Mouse (Mus musculus) midbrain, embryonic 11.5 days (tissue): ENCODE measurements around the gene Por. TPM values are rescaled to one million over a fixed set of nuclear protein-coding genes. Genes with fewer than 3 reads are reported as not detected.

Experiments used
- ATAC-seq: fragments of 200-750 bp; cut with Nextera tagmentation; 2 replicates; pipeline ENCODE4 v1.8.0; 2017; ENCODE audit warnings: moderate TSS enrichment, moderate library complexity; ENCODE audit not compliant: low FRiP score
- DNase-seq: peaks from one replicate; pipeline ENCODE4 v3.0.0; 2015; ENCODE audit warnings: low spot score; ENCODE audit errors: missing footprints
- H3K27ac ChIP-seq: fragments of 300-500 bp; sonication (generic); 2 replicates; pipeline ENCODE4 v1.5.1; 2014; ENCODE audit warnings: low read depth, low read length
- H3K27me3 ChIP-seq: fragments of 300-500 bp; sonication (generic); 2 replicates; pipeline ENCODE4 v1.6.1; 2014; ENCODE audit warnings: mild to moderate bottlenecking, low read length, moderate library complexity, mixed read lengths; ENCODE audit not compliant: control insufficient read depth, insufficient read depth
- H3K36me3 ChIP-seq: fragments of 300-500 bp; sonication (generic); 2 replicates; pipeline ENCODE4 v1.6.1; 2014; ENCODE audit warnings: mild to moderate bottlenecking, low read length, moderate library complexity, mixed read lengths; ENCODE audit not compliant: control insufficient read depth, insufficient read depth
- H3K4me1 ChIP-seq: fragments of 300-500 bp; sonication (generic); 2 replicates; pipeline ENCODE4 v1.6.1; 2014; ENCODE audit warnings: low read length; ENCODE audit not compliant: control insufficient read depth, insufficient read depth
- H3K4me2 ChIP-seq: fragments of 300-500 bp; sonication (generic); 2 replicates; pipeline ENCODE4 v1.6.1; 2014; ENCODE audit warnings: mild to moderate bottlenecking, moderate library complexity
- H3K4me3 ChIP-seq: fragments of 300-500 bp; sonication (generic); 2 replicates; pipeline ENCODE4 v1.5.1; 2014; ENCODE audit warnings: low read depth, low read length
- H3K9ac ChIP-seq: fragments of 300-500 bp; sonication (generic); 2 replicates; pipeline ENCODE4 v1.6.1; 2014; ENCODE audit warnings: low read length
- H3K9me3 ChIP-seq: fragments of 300-500 bp; sonication (generic); 2 replicates; pipeline ENCODE4 v1.6.1; 2016; ENCODE audit warnings: low read length; ENCODE audit not compliant: control insufficient read depth
- WGBS: fragments of 180-500 bp; shearing (Covaris S2); extraction: QIAGEN DNeasy Blood & Tissue Kit; methylation state at CpG from one replicate; pipeline ENCODE4 v1.1.7; 2014; 5-methylcytosine and 5-hydroxymethylcytosine counted together
- polyA plus RNA-seq: library from polyadenylated mRNA; unstranded; fragments of >200 nt; fragmentation: Nextera tagmentation; extraction: Ambion mirVana; gene quantifications from 2 replicates; pipeline ENCODE4 v1.2.1, GENCODE M21; 2014

Por gene
- polyA plus RNA-seq, 1 experiment from 2014 or later, result 95.4 TPM

- Histone ChIP-seq H3K27me3 (no peaks in the 10 kb centered on the region), H3K27ac (no peak overlapping the region), H3K4me3 (no peak overlapping the region), H3K9ac (no peak overlapping the region), H3K36me3 (no peaks in the 10 kb centered on the region; the same call in 1 of the 2 replicates), H3K4me1 (no peaks in the 10 kb centered on the region), H3K4me2 (no peak overlapping the region), H3K9me3 (no peaks in the 10 kb centered on the region)
- 88% methylated on average over 13 of the region's 13 CpGs for WGBS
- no peak for DNase-seq
- no peak for ATAC-seq
Observed at GRCm38 (mm10) chr5:135711582-135712355, 41.9 kb downstream of the Por start.

- Histone ChIP-seq H3K9me3 (no peaks in the 10 kb centered on the region), H3K27ac (no peak overlapping the region), H3K27me3 (no peaks in the 10 kb centered on the region), H3K4me1 (no peaks in the 10 kb centered on the region), H3K4me3 (no peak overlapping the region), H3K9ac (no peak overlapping the region), H3K36me3 (no peaks in the 10 kb centered on the region; the same call in 1 of the 2 replicates), H3K4me2 (no peak overlapping the region)
- WGBS, result 88% methylated on average over 4 of the region's 4 CpGs
- ATAC-seq, result no peak
- DNase-seq, result no peak
Observed at GRCm38 (mm10) chr5:135712803-135713202, 43.0 kb downstream of the Por start.

GRCm38 (mm10) chr5:135713441-135714218 lies 43.8 kb downstream of the Por start:
- no peaks in the 10 kb centered on the region for H3K27me3 ChIP-seq
- H3K36me3 ChIP-seq, result no peaks in the 10 kb centered on the region; the same call in 1 of the 2 replicates
- H3K4me1 ChIP-seq, result no peaks in the 10 kb centered on the region
- ATAC-seq (no peak), DNase-seq (no peak)
- no peak overlapping the region for H3K9ac ChIP-seq
- WGBS, result 89% methylated on average over 16 of the region's 16 CpGs
- no peak overlapping the region for H3K4me3 ChIP-seq
- no peak overlapping the region for H3K4me2 ChIP-seq
- no peaks in the 10 kb centered on the region for H3K9me3 ChIP-seq
- H3K27ac ChIP-seq, result no peak overlapping the region

GRCm38 (mm10) chr5:135715624-135716023 lies 45.8 kb downstream of the Por start:
- 55% methylated on average over 10 of the region's 10 CpGs for WGBS
- ATAC-seq, result no peak

GRCm38 (mm10) chr5:135719586-135720120 lies 49.8 kb downstream of the Por start:
- ATAC-seq, result no peak
- WGBS, result 90% methylated on average over 10 of the region's 10 CpGs
- Histone ChIP-seq H3K9ac (no peak overlapping the region), H3K27ac (no peak overlapping the region), H3K9me3 (no peaks in the 10 kb centered on the region), H3K4me3 (no peak overlapping the region), H3K36me3 (no peaks in the 10 kb centered on the region; the same call in 1 of the 2 replicates), H3K4me2 (no peak overlapping the region), H3K4me1 (peaks cover 9% of the 10 kb centered on the region), H3K27me3 (no peaks in the 10 kb centered on the region)
- no peak for DNase-seq

More at GRCm38 (mm10) chr5:135715624-135716023, 45.8 kb downstream of the Por start:
- no peak overlapping the region for H3K27ac ChIP-seq
- no peak for DNase-seq
- H3K9me3 ChIP-seq, result no peaks in the 10 kb centered on the region
- no peak overlapping the region for H3K4me2 ChIP-seq
- H3K4me1 ChIP-seq, result no peaks in the 10 kb centered on the region
- H3K27me3 ChIP-seq, result no peaks in the 10 kb centered on the region
- H3K9ac ChIP-seq, result no peak overlapping the region
- no peak overlapping the region for H3K4me3 ChIP-seq
- no peaks in the 10 kb centered on the region; the same call in 1 of the 2 replicates for H3K36me3 ChIP-seq

- Histone ChIP-seq H3K36me3 (no peaks in the 10 kb centered on the region; the same call in 1 of the 2 replicates), H3K9me3 (no peaks in the 10 kb centered on the region), H3K9ac (no peak overlapping the region), H3K4me2 (no peak overlapping the region), H3K27me3 (no peaks in the 10 kb centered on the region), H3K27ac (no peak overlapping the region), H3K4me1 (peaks cover 14% of the 10 kb centered on the region), H3K4me3 (no peak overlapping the region)
- ATAC-seq, result no peak
- no peak for DNase-seq
- WGBS, result 86% methylated on average over 3 of the region's 3 CpGs
Observed at GRCm38 (mm10) chr5:135720121-135720520, 50.3 kb downstream of the Por start.

- WGBS, result 94% methylated on average over 8 of the region's 8 CpGs
- no peak overlapping the region for H3K9ac ChIP-seq
- no peaks in the 10 kb centered on the region; the same call in 1 of the 2 replicates for H3K36me3 ChIP-seq
- no peak overlapping the region for H3K4me3 ChIP-seq
- H3K27ac ChIP-seq, result no peak overlapping the region
- ATAC-seq (no peak), DNase-seq (no peak)
- H3K27me3 ChIP-seq, result no peaks in the 10 kb centered on the region
- H3K4me2 ChIP-seq, result no peak overlapping the region
- H3K4me1 ChIP-seq, result peaks cover 24% of the 10 kb centered on the region
- H3K9me3 ChIP-seq, result no peaks in the 10 kb centered on the region
Observed at GRCm38 (mm10) chr5:135721076-135721475, 51.2 kb downstream of the Por start.

- no peak overlapping the region for H3K9ac ChIP-seq
- DNase-seq (no peak), ATAC-seq (no peak)
- no peaks in the 10 kb centered on the region for H3K27me3 ChIP-seq
- no peaks in the 10 kb centered on the region; the same call in 1 of the 2 replicates for H3K36me3 ChIP-seq
- H3K27ac ChIP-seq, result no peak overlapping the region
- 89% methylated on average over 11 of the region's 11 CpGs for WGBS
- H3K4me1 ChIP-seq, result peaks cover 33% of the 10 kb centered on the region
- no peak overlapping the region for H3K4me2 ChIP-seq
- H3K9me3 ChIP-seq, result no peaks in the 10 kb centered on the region
- H3K4me3 ChIP-seq, result no peak overlapping the region
Observed at GRCm38 (mm10) chr5:135722121-135722520, 52.3 kb downstream of the Por start.
